Mouse (Mus musculus) embryonic fibroblast, embryonic 13.5 days (primary cell): ENCODE data around the gene Tap2.

Experiments
- CTCF ChIP-seq: IDR thresholded peaks from 2 replicates; pipeline ENCODE4 v1.5.1; 2011; ENCODE audit warnings: mild to moderate bottlenecking, control low read depth, low read length, moderate library complexity, borderline replicate concordance; ENCODE audit not compliant: insufficient read depth
- POLR2A ChIP-seq: IDR thresholded peaks from 2 replicates; pipeline ENCODE4 v1.6.1; 2011; ENCODE audit warnings: low read depth, mild to moderate bottlenecking, control low read depth, low read length, moderate library complexity

GRCm38 (mm10) chr17:34256501-34256900 lies 53.2 kb downstream of the Tap2 start:
- TF ChIP-seq CTCF: no peak
- no peak for TF ChIP-seq POLR2A
